Mouse (Mus musculus) urinary bladder, postnatal 36 days (tissue): ENCODE results near the gene Gja10.

ENCODE experiments used
- DNase-seq, 2 experiments: peaks; one replicate each; pipeline ENCODE4 v3.0.0; 2022; ENCODE audit warnings: low spot score in 2 of 2, mixed read lengths in 1 of 2

Gja10 gene

DNA sequence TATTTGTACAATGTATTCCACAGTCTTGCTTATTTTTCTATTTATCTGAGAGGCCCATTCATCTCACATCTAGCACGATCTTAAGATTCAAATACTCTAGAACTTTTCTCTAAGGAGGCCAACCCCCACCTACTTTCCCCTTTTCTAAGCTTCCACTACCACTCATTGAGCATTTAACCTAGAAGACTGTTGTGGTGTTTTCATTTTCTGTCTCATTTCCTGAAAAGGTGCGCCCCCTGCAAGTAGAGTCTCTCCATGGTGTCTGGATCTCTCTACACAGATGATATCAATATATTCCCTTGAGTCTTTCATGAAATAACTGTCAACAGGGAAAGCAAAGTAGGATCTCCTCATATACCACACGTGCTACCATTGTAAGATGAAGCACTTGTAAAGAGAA is at the start of gene Gja10:
Gene Gja10, minus strand, starts transcription at position 101 of the 400 bp plus-strand sequence.
- DNase-seq: no peak

DNA sequence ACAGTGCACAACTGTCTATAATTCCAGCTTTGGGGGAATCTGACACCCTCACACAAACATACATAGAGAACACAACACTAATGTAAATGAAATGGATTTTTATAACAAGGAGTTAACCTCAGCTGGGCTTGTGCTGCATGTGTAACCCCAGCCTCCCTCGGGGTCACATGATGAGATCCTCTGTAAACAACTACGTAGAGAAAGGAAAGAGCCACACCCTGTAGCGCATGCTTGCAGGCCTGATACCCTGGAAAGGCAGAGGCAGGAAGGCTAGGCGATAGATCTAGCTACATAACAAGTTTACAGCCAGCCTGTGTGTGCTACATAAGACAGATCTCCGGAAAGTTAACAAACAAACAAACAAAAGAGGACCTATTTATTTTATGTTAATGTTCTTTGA is 49.1 kb upstream of the Gja10 start:
- no peak for DNase-seq

DNA sequence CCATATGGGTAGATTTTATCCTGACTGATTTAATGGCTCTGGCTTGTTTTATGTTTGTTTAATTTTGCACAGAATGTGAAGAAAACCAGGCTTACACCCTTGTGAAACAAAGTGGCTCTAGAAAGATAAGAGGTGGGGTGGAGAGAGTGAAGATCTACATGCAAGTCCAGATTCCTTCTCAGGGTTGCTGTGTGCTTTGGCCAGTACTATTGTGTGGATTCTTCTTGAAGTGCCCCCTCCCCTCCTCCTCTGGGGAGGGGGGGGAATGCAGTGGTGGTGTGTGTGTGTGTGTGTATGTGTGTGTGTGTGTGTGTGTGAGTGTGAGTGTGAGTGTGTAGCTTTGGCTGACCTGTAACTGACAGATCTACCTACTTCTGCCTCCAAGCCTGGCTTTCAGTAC is 19.1 kb upstream of the Gja10 start:
- no peak for DNase-seq

DNA sequence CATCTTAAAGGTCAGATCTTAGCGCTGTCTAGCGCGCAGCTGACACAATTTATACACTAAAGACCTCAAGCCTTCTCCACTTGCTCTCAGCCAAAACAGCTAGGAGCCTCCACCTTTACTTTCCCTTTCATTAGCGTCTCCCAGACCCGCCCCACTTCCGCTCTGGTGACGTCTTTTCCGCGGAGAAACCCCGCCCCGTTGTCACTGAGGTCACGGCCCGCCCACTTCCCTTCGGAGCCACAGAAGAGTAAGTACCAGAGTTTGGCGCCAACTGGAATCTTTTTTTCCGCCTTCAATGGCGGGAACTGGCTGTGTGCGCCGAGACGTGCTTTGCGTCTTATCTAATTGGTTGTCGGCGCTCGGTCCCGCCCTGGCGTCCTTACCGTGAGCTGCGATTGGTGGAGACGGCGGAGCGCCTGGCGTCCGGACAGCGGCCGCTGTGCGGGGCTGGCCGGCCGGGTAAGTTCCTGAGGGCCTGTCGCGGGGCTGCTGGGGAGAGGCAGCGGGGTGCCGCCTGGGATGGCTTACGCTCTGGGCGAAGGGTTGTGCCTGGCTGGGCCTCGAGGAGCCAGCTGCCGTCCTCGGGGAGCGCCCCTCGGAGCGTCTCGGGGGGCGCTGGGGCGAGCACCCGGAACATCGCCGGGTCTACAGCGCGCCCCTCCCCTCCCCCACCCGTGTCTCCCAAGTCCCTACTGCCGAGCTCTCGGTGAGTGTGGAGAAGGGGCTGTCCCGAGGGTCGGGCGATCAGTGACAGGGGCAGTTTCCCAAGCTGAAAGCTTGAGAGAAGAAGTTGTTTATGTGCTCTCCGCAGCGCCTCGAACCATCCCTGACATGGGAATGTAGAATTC is 12.7 kb upstream of the Gja10 start, which contains the start of gene Casp8ap2:
Gene Casp8ap2, plus strand, starts transcription at position 418 of the 848 bp plus-strand sequence.
- peak; percentile 98 to 99 for DNase-seq

DNA sequence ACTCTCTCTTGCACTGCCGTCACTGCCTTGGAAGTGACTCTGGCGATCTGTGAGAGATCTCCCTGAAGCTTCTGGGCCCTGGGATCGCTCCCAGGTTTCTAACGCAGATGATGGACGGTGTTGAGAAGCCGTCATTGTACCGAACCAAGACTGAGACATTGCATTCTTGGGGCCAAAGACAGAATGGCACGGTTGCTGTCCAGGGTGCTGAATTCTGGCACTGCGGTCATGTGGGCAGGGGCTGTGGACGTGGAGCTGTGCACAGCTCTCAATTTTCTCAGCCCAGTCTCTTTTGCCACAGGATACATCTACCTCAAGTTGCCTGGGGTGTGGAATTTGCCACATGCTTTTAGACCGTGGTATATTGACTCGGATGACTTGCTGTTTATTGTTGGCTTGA is 1.4 kb downstream of the Gja10 start:
- peak; percentile 19 to 31 for DNase-seq

DNA sequence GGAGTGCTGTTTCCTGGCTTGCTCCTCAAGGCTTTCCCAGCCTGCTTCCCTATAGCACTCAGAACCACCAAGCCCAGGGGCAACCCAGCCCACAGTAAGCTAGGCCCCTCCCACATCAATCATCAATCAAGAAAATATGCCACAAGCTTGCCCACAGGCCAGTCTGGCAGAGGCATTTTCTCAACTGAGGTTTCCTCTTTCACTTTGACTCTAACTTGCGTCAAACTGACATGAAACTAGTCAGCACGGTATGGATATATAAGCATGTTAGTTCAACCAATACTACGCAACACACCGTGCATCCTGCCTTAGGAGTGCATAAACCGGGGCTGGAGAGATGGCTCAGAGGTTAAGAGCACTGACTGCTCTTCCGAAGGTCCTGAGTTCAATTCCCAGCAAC is 14.3 kb downstream of the Gja10 start:
- no peak for DNase-seq

DNA sequence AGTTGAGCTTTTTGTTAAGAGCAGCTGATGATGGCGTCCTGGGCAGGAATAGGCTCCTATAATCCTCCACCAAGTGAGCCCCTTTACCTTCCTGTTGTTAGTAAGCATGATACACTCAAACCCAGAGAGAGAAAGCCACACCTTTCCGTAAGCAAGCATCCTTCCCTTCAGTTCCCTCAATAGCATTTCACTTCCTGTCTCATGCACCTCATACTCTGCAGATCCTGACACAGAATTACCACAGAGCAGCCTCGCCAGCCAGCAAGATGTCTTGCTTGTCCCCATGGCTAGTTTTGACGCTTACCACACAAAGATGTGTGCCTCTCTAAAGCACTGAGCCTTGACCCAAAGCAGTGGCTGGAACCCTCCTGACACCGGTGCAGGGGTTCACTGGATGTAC is 15.0 kb downstream of the Gja10 start:
- DNase-seq: no peak

DNA sequence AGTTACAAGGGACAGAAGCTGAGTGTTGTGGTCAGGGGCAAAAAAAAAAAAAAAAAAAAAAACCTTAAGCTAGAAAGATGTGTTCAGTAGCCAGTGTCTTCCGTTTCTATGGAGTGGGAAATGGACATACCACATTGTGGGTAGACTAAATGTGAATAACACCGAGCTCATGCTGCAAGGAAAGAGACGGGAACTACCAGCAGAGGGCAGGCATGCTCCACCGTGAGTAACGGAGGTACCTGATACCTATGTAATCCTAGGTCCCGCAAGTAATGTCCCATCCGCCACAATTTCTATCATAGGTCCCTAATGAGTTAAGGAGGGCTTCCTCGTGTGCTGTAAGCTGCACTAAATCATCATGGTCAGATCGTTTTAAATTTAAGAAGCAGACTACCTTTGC is 16.0 kb downstream of the Gja10 start:
- DNase-seq: peak in 1 of 2 experiments; percentile 40

DNA sequence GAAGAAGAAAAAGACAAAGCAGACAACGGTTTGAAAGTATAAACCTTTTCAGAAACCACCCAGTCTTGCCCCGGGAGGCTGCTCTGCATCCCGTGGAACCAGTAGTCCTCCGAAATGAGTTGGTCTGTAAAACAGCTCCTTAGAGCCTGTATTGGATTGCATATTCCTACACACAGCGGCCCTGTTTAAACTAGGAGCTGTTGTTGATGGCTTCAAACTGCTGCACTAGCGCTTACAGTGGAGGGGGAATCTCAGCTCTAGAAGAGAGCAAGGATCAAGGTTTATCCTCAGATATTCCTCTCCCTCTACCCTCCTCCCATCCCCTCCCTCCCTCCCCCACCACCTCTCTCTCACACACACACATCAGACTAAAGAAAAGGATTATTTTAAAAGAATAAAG is 18.4 kb downstream of the Gja10 start:
- no peak for DNase-seq

DNA sequence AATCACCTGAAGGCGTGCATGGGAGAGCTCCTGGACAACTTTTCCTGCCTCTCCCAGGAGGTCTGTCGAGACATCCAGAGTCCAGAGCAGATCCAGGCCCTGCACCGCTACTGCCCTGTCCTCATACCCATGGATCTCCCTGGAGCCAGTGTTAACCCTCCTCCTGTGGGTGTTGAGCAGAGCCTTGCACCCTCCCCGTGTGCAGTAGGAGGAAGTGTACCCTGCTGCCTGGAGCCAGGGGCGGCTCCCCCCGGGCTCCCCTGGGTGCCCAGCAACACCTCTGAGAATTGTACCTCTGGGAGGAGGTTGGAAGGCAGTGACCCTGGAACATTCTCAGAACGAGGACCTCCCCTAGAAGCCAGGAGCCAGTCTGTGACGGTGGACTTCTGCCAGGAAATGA is 22.7 kb downstream of the Gja10 start:
- no peak for DNase-seq

DNA sequence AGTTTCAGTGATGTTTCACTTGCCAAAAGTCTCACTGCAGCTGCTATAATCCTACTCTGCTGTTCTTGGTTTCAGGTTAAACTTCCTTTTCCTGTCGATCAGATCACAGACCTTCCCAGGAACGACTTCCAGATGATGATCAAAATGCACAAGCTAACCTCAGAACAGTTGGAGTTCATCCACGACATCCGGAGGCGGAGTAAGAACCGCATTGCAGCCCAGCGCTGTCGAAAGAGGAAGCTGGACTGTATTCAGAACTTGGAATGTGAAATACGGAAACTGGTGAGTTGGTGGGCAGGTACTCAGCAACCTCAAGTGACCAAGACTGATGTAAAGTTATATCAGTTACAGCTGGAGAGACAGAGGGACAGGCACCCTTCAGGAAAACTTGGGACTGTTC is 27.4 kb downstream of the Gja10 start:
- peak in 1 of 2 experiments; percentile 32 for DNase-seq

DNA sequence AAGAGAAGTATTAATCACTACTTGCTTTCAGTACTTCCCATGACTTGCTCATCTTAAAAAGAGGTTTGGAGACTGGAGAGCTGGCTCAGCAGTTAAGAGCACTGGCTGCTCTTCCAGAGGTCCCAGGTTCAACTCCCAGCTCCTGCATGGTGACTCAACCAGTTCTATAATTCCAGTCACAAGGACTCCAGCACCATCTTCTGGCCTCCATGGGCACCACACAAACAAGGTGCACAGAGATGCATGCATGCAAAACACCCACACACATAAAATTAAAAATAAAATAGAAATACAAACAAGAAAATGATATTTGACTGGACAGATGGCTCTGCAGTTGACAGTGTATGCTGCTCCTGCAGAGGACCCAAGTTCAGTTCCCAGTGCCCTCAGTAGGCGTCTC is 28.0 kb downstream of the Gja10 start:
- DNase-seq: no peak

DNA sequence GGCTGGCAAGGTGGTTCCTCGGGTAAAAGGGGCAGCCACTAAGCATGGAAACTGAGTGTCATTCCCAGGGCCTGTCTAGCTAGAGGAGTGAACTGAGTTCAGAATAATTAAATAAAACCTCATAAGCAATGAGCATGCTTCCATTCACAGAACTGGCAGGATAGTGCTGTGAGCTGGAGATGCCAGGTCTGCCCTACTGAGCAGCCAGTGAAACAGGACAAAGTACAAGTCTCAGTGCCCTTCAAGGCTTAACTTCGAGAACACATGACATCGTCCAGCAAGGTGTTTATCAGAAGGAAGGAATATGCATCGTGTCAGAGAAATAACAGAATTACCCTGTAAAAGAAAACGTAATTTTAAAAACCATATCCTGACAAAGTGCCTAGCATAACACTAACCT is 29.0 kb downstream of the Gja10 start:
- no peak for DNase-seq

DNA sequence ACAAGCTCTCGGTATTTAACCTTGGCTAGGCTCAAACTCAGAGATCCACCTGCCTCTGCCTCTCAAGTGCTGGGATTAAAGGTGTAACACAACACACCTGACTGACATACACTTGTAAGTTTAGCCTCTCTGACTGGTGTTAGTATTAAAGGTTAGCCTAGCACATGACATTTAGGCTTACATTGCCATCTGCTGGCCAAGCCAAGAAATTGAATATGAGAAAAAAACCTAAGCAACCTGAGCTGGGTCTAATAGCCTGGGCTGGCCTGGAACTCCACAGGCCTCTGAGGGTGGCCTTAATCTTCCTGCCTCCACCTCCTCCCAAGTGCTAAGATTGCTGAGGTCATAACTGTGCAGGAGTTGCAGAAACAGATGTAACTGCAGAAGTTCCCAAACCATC is 30.4 kb downstream of the Gja10 start:
- peak in 1 of 2 experiments; percentile 30 for DNase-seq

DNA sequence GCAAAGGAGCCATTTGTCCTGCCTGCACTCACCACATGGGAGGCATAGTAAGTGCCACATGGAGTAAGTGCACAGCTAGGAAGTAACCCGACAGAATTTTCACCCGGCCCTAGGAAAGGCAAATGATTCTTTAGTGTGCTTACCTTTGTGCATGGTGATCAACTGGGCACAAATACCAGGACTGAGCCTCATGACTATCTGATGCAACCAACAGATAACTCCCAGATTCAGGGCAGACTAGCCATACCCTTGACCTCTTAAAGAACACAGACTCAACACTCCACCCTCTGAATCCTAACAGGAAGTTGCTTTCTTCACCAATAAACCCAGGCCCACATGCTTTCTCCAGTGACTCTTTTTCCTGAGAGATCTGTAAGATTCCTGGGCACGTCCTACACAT is 31.1 kb downstream of the Gja10 start:
- DNase-seq: no peak

DNA sequence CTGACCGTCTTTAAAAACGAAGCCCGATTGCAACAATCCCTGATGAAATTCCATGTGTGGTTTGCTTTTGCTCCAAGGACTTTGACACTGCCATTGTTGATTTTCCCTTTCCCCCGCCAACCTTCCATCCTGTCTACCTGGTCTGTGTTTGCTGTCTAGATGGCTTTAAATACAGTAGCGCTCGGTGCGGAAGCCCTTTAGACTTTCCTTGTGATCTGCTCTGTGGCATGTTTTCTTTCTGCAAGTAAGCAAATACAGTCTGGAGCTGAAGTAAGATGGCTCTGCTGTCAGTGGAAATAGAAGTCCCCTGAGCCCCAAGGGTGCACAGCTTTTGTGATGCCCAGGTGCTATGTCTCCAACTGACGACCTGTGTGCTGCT is 31.6 kb downstream of the Gja10 start:
- no peak for DNase-seq

DNA sequence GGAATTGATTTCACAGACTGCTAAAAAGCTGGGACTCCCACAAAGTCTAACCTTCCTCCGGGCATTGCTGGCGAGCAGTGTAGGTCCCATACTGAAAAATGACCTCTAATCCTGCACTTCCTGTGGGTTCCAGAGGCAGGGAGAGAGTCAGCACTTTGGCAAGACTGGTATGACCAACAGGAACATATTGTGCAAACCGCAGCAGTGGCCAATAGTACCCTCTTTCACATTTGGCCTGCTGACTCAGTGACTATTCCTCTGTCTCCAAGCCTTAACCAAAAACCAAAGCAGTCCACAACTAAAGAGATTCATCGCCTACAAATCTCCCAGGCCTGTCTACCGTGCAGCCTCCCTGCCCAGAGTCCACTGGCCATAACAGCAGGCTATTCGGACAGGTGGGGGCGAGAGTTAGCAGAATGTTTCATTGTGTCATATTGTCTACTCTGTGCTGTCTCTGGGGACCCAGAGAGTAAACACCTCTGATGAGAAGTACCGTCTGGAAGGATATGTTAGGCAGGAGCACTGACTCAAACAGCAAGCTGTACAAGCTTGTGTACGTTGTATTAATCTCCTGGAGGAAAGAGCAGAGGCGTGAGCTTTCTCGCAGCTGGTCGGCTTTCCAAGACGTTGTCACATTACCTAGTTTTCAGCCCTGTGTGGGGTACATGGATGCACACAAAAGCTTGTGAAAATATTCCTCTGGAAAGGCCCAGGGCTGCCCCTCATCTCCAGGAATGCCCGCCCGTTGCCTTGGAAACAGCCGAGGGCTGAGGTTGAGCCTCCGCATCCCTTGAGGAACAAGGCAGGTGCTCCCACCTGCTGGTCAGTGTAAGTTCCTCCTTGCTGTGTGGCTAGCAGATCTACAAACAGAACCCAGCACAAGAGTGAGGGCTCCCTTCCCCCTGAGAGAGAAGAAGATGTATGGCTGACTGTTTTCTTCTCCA is 32.3 kb downstream of the Gja10 start:
- DNase-seq: peak in 1 of 2 experiments; percentile 26

DNA sequence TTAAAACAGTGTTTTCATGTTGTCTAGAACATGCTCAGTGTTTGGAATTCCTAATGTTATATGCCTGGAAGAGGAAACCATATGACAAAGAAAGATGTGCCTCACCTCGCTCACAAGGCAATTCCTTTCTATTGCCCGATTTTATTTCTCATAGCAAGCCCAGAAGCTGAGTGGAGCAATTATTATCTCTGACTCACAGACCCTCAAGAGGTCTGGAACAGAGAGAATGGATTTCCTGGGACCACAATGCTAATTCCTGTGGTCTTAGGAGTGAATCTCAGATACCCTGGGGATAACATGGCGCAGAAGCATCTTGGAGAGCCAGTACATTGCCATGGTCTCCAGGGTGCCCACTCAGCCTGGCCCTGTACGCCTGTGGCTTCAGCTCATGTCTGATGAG is 33.5 kb downstream of the Gja10 start:
- DNase-seq: no peak

DNA sequence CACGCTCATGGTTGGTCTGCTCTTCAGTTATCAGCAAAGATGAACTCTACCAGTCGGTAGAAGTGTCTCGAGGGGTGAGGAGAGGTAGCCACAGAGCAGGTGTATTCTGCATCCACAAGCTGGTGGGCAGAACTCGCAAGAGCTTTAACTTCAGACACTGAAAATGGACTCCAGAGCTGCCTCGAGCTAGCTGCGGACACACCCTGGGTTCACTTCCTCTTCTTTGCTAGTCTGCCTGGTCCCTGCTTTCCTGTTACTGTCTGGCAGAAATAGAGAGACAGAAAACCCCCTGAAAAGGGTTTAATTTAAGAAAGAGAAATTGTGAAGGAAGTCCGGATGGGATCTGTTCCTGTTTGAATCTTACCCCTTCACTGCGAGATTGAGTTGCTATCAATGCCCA is 37.6 kb downstream of the Gja10 start:
- no peak for DNase-seq

DNA sequence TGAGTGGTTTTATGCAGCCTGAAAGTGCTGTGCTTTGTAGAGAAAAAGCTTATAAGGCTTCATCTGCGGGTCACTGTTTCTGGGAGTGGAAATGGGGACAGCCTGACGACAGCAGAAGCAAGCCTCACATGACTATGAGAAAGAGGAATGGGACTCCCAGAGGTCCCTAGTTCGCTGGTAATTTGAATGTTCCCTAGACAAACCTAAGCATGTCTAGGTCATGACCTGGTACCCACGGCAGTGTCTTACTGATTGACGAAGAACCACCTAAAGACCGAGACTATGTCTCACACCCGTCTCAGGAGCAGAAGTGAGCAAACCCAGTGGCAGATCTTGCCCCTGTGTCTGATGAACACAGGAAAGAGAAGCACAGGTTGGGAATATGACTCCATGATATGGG is 38.1 kb downstream of the Gja10 start:
- no peak for DNase-seq

DNA sequence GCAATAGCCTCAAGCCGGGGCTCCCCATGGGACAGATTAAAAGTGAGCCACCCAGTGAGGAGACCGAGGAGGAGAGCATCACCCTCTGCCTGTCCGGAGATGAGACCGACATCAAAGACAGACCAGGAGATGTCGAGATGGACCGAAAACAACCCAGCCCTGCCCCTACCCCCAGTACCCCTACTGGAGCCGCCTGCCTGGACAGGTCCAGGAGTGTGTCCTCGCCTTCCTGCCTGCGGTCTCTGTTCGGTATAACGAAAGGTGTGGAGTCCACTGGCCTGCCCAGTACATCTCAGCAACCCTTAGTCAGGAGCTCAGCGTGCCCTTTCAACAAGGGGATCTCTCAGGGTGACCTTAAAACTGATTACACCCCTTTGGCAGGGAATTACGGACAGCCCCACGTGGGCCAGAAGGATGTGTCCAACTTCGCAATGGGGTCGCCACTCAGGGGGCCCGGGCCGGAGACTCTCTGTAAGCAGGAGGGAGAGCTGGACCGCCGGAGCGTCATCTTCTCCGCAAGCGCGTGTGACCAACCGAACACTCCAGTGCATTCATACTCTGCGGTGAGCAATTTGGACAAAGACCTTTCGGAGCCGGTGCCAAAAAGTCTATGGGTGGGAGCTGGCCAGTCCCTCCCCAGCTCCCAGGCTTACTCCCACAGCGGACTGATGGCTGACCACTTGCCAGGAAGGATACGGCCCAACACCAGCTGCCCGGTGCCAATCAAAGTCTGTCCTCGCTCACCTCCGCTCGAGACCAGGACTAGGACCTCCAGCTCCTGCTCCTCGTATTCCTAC is 40.0 kb downstream of the Gja10 start:
- no peak for DNase-seq

DNA sequence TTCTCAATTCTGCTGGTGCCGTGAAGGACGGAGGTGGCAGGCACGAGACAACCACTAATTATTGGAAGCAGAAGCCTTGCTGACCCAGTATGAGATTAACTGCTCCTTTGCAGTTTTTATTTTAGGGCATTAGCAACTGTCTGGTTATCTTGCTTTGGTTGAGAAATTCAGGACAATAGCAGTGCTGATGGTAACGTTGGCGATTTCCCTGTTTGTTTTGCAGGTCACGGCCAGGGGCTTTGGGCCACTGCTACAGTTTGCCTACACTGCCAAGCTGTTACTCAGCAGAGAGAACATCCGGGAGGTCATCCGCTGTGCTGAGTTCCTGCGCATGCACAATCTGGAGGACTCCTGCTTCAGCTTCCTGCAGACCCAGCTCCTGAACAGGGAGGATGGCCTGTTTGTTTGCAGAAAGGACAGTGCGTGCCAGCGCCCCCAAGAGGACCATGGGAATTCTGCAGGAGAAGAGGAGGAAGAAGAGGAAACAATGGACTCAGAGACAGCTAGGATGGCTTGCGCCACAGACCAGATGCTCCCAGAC is 40.9 kb downstream of the Gja10 start:
- DNase-seq: peak in 1 of 2 experiments; percentile 36
